ENCODE assay signal across 11 mouse cellular contexts in genomic region chr13:55288854-55289253, GRCm38 (mm10). TPM values are rescaled to one million over a fixed set of nuclear protein-coding genes. Genes with fewer than 3 reads are reported as not detected.
A peak's percentile ranks its signal among the peaks of the same experiment; 100 is the strongest.
DNase-seq lines count a peak whose midpoint lies in the region; ATAC-seq lines count a peak whose summit lies in the region.
"Had no signal": no experiment of that assay in that cellular context is flagged by ENCODE, and none has a peak within 500 bp of the region (broad histone marks: within the 10 kb centered on the region; RNA-seq: fewer than 3 reads in every experiment).

No protein-coding gene starts in this region.

- no peak for ATAC-seq in kidney, embryonic 15.5 days (replicated peaks; ENCODE audit: low FRiP score)
- no peak for ATAC-seq in cerebellum, adult (ENCODE audit: insufficient number of reproducible peaks, low FRiP score, low TSS enrichment)

- no peak overlapping the region for H3K4me3 ChIP-seq in kidney, embryonic 15.5 days (replicated peaks)

- H3K4me2 ChIP-seq in kidney, embryonic 15.5 days = no peak overlapping the region

- no peaks in the 10 kb centered on the region for H3K27me3 ChIP-seq in kidney, embryonic 15.5 days
- no peaks in the 10 kb centered on the region; the same call in 1 of the 2 replicates for H3K27me3 ChIP-seq in splenic B cell, adult 2 months (ENCODE audit: control insufficient read depth, insufficient read depth, low read length, poor library complexity, severe bottlenecking)

- 85% methylated on average over 3 of the region's 3 CpGs for WGBS in kidney, embryonic 15.5 days

- no peak overlapping the region for H3K9ac ChIP-seq in kidney, embryonic 15.5 days

- DNase-seq in kidney, postnatal 10 days = peak; percentile 12
- DNase-seq in thymus, postnatal 14 days = peak; percentile 15
- no peak for DNase-seq in thymus, postnatal 10 days (ENCODE audit: low spot score in 2 of 2)
- DNase-seq in NIH3T3 (ENCODE audit: low read depth) = peak; percentile 36
- peak; percentile 50 for DNase-seq in splenic B cell, adult 2 months (ENCODE audit: low read depth, low spot score)
- DNase-seq in left cerebral cortex, adult 18-20 months (ENCODE audit: low spot score in 2 of 2) = no peak
- DNase-seq: heart, postnatal 14 days; layer of hippocampus, postnatal 36 days; lung, postnatal 4 days had no signal

- H3K36me3 ChIP-seq in kidney, embryonic 15.5 days = peaks cover 92% of the 10 kb centered on the region
- peaks cover 26% of the 10 kb centered on the region for H3K36me3 ChIP-seq in splenic B cell, adult 2 months (ENCODE audit: control insufficient read depth, insufficient read depth, low read length, poor library complexity, severe bottlenecking)

- no peak overlapping the region for H3K27ac ChIP-seq in kidney, embryonic 15.5 days

- H3K4me1 ChIP-seq in kidney, embryonic 15.5 days = no peaks in the 10 kb centered on the region

- no peaks in the 10 kb centered on the region for H3K9me3 ChIP-seq in kidney, embryonic 15.5 days (replicated peaks)

RNA-seq across cellular contexts. Expression of gene Prelid1, which starts 31.4 kb away (rescaled TPM):
- polyA plus RNA-seq in kidney, embryonic 15.5 days (2015; fragmentation: Nextera tagmentation; extraction: Ambion mirVana) = 439 and 464 TPM in 2 replicates
- total RNA-seq in left cerebral cortex, adult 18-20 months (2021) = 100 to 1,000 TPM; 171 to 182 TPM

RNA-seq across cellular contexts. Expression of gene Rab24, which starts 32.9 kb away (rescaled TPM):
- polyA plus RNA-seq in kidney, embryonic 15.5 days (2015; fragmentation: Nextera tagmentation; extraction: Ambion mirVana) = 81.9 and 87.7 TPM in 2 replicates
- total RNA-seq in left cerebral cortex, adult 18-20 months (2021) = 10 to 100 TPM; 87.6 to 89.3 TPM

RNA-seq across cellular contexts. Expression of gene Mxd3, which starts 40.8 kb away (rescaled TPM):
- 26.8 and 31.0 TPM in 2 replicates for polyA plus RNA-seq in kidney, embryonic 15.5 days (2015; fragmentation: Nextera tagmentation; extraction: Ambion mirVana)
- total RNA-seq in left cerebral cortex, adult 18-20 months (2021) = 1 to 10 TPM; 1.1 to 1.8 TPM

Comparison
In these comparisons a context has a peak if more than half of its experiments do, and no peak if none do; other contexts are left out.
1. DNase-seq: peak in kidney, postnatal 10 days (single experiment), thymus, postnatal 14 days (single experiment), NIH3T3 (single experiment) and splenic B cell, adult 2 months (single experiment); none in thymus, postnatal 10 days (0 of 2) and left cerebral cortex, adult 18-20 months (0 of 2).